Mouse (Mus musculus) embryo, embryonic 11.5 days (tissue): ENCODE data around the gene Col15a1.

Experiments
- DNase-seq: peaks from one replicate; pipeline ENCODE4 v3.0.0-alpha.2; 2012; ENCODE audit warnings: low read depth, low spot score

Col15a1 gene

DNA sequence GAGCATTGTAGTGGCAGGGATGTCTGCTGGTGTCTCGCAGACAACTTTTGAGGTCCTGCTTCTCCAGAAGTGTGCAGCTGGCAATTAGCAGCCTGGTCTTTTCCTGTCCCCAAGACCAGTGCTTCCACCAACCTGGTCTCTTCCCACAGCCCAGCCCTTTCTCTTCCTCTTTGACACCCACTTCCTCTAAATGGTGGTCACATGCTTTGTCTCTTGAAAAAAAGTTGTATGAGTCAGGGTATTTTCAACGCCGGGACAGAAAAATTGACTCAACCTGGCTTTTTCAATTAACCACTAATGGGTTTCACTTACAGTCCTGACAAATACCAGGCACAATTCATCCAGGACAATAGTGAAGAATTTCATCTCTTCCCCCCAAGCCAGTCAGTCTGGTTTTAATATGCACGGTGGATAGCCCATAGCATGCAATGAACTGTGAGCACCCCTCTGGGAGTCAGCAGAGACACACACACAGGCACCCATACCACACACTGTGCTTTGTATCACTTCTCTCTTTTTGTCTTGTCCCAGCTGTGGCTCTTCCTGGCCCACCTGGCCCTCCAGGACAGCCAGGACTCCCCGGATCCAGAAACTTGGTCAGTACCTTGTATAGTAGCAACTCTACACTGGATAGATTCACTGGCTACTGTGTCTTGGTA lies 95.5 kb downstream of the Col15a1 start:
- DNase-seq, result no peak

DNA sequence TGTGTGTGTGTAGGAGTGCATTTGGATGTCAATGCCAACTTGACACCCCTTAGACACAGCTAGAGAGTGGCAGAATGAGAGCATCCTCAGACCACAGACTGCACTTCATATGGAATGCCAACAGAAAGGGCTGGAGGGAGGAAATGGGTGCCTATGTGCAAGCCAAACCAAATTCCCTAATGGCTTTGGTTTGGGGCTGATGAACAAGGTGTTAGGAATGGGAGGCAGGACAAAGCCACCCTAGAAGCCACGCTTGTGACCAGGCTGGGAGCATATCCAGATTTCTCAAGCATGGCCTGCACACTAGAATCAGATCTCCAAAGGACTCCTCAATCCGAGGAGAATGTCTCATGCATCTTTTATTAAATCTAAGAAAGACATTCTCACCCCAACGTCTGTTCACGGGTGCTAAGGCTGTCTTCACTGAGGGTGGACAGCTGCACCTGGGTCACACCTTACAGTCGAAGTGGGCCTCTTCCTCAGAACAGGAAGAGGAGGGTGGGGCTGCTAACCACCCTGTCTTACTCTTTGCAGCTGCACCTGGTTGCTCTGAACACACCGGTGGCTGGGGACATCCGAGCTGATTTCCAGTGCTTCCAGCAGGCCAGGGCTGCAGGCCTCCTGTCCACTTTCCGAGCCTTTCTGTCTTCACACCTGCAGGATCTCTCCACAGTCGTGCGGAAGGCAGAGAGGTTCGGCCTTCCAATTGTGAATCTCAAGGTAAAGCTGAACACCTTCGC lies 102.1 kb downstream of the Col15a1 start:
- DNase-seq, result no peak

DNA sequence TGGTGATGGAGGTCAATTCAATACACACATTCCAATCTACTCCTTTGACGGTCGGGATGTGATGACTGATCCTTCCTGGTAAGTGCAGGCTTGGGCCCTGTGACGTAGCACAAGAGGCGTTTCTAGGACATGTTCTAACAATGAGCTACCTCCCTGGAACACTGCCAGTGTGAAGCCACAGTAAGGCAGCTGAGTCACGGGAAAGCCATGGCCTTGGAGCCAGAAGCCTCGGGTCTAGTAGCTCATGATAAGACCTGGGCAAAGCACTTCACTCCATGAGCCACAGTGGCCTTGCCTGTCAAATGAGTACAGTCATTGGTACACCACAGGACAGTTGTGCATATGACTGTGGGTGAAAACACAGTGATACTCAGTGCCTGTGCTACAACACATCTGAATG lies 102.9 kb downstream of the Col15a1 start:
- no peak for DNase-seq

DNA sequence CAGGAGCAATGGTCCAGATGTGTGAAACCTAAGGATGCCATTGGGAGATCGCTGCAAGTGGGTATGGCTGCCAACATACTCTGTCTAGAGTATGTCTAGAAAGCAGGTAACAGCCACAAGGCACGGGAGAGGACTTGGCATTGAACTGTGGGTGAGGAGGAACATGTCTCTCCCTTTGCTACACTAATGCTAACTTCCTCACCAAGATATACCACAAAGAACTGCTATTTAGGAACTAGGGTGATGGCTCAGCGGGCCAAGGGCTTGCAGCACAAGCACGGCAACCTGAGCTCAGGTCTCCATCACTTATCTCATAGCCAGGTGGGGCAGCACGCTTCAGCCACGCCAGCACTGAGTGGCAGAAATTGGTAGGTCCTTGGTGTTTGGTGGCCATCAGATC lies 103.5 kb downstream of the Col15a1 start:
- no peak for DNase-seq

DNA sequence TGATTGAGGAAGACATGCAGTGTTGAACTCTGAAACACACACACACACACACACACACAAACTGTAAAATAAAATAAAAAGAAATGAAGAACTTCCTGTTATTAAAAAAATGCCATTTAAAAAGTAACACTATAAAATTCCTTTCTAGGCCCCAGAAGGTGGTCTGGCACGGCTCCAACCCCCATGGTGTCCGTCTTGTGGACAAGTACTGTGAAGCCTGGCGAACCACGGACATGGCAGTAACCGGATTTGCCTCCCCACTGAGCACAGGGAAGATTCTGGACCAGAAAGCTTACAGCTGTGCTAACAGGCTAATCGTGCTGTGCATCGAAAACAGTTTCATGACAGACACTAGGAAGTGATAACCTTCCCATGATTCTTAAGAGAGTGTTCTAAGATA lies 104.0 kb downstream of the Col15a1 start:
- DNase-seq, result no peak

DNA sequence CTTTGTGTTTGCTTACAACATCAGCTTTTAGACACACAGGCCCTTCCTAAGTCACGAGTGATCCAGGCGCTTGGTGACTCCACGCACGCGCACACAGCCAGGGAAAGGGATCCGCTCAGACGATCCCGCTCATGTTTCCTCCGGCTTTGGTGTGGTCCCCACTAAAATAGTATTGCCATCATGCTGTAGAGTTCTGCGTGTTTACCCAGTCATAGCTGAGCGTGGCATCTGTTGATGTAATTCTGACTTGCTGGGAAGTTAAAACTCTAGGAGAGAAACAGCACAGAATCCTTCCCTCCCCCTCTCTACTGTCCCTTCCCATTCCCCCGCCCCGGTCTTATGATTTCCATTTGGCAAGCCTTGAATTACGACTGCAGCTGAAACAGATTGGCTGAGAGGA lies 104.7 kb downstream of the Col15a1 start:
- DNase-seq, result no peak

DNA sequence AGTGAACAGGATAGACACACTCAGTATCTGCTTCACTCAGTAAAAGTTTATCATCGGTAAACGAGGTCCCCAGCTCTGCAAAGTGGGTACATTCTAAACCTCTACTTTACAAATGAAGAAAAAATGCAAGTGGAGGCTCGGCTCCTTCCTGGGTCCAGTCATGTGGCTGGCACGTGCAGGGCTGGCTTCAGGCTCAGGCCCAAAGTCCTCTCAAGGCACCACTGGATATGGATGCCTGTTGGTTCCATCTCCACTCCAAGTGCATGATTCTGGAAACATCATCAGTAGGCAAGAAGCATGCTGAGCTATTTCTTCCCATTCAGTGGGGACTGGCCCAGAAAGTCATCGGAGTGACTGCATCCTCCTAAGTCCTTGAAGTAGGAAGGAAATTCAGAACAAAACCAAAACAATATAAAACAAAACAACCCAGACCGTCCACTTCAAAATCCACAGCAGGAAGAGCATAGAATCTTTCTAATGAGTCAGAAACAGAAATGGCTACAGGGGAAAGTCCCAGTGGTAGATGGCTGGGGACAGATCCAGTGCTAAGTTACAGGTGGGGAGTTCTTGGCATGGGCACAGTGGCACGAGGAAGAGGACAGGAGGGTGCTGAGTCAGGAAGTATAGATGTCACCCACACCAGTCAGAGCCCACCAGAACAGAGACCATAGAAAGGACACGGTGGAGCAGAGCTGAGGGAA lies 105.9 kb downstream of the Col15a1 start:
- DNase-seq, result no peak

DNA sequence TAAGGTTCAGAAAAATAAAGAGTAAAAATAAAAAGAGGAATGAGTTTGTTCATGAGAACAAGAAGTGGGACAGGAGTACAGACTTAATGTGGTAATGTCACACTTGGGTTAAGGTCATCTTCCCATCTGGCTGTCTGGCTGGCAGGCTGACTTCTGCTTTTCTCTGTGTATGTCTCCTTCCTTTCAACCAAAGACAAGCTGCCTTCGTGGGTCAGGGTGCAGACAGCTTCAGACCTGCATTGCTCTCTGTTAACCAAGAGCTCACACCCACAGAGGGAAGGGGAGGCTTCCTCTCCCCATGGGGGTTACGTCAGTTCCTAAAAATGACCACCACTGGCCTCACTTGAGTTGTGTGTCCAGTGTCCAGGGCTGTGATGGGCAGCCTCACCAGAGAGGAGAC lies 107.5 kb downstream of the Col15a1 start:
- DNase-seq, result no peak

DNA sequence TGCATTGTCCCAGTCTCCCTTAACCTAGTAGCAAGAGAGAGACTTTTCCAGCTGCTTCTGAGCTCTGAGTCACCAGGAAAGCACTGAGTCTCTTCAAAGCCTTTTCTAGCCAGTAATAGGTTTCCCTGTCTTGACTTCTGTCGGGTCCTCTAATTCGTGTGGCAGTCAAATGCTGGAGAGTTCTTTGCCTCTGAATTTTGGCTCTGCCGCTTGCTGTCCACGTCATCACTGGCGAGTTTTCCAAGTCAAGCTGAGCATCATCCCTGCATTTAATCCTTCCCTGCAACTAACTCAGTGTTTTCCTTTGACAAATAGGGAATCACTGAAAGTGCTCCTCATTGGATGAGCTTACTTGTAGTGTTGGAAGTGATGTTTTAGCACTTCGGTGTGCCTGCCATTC lies 108.5 kb downstream of the Col15a1 start:
- DNase-seq, result no peak

DNA sequence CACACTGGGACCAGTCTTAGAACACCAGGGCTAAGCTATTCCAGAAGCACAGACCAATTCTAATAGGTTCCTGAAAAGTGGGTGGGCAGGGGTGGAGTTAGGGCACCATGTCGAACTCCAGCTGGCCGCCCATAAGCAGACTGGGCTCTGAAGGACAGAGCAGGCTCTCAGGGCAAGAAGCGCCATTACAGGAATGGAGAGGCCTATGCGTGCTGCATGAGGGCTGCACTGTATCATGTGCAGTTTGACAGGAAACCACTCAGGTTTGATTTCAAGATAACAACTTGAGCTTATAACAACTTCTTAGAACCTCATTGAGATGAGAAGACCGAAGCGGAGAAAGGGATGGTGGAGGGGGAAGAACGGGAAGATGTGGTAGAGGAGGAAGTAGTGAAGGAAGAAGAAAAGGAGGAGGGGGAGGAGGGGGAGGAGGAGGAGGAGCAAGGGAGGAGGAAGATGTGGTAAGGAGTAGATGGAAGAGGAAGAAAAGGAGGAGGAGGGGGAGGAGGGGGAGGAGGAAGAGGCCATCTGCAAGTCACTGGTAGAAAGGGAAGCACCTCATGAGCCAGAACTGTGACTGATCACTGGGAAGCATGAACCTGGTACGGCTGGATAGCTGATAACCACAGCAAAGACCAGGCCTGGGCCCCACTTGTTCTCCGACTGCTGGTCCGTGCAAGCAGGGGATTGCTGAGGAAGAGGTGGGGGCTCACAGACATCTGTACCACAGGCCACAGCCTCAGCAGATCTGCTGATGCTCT lies 111.8 kb downstream of the Col15a1 start:
- DNase-seq, result no peak

DNA sequence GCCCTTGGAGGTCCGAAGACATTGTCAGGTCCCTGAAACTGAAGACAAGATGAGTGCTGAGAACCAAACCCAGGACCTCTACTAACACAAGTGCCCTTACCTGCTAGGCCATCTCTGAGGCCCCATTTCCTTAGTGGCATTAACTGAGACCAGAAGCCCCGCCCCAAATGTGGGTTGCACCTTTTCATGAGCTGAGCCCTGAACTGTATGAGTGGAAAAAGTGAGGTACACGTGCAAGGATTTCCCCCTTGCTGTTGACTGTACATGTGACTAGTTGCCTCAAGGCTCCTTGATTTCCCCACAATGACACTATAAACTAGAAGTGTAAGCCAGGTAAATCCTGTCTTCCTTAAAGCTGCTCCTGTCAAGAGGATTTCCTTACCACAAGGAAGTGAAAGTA lies 114.4 kb downstream of the Col15a1 start:
- no peak for DNase-seq

DNA sequence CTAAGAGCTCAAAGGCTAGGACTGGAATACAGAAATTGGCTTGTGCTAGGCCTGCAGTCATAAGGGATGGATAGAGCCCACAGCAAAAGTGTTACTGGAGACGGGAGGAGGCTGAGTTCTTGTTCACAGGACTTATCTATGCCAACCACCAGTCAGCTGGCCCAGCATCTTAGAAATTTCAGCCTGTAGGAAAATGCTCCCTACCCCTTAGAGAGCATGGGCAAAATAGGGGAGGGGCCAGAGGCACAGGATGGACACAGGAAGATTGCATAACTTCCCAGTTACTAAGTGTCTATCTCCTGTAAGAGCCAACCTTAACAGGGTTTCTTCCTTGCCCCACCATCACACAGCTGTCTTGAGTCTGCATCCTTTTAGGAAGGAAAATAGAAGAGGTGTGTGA lies 116.2 kb downstream of the Col15a1 start:
- DNase-seq, result no peak

DNA sequence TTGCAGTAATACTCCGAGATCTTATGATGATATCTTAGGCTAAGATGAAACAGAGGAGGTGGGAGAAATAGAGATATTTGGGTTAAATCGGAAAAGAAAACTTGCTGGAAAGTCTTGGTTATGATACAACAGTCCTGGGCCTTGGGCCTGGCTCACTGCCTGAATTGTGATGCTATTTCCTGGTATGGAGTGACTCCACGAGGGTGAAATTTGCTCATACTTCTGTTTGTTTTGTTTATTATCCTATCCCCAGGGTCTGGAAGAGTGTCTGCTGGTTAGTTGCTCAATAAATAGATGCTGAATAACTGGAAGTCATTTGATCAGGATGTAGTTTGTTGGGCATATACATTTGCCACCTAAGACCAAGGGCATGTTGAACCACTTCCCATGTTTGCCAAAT lies 119.8 kb downstream of the Col15a1 start:
- no peak for DNase-seq

DNA sequence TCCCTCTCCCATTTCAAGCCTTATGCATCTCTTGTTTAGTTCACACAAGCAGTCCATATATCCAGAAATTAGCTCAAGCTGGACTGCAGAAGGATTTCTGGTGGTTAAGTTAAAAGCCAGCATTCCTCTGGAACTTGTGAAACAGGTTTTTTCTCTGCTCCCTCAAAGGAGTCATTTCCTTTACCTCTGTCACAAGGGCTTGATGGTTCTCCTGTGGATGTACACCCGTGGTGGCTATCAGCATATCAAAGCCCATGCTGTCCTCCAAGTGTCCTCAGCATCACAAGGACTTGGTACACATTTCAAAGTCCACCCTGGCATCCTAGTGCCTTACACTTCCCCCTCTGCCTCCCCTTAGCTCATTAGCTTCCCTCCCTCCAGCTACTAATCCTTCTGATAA lies 121.3 kb downstream of the Col15a1 start:
- no peak for DNase-seq

DNA sequence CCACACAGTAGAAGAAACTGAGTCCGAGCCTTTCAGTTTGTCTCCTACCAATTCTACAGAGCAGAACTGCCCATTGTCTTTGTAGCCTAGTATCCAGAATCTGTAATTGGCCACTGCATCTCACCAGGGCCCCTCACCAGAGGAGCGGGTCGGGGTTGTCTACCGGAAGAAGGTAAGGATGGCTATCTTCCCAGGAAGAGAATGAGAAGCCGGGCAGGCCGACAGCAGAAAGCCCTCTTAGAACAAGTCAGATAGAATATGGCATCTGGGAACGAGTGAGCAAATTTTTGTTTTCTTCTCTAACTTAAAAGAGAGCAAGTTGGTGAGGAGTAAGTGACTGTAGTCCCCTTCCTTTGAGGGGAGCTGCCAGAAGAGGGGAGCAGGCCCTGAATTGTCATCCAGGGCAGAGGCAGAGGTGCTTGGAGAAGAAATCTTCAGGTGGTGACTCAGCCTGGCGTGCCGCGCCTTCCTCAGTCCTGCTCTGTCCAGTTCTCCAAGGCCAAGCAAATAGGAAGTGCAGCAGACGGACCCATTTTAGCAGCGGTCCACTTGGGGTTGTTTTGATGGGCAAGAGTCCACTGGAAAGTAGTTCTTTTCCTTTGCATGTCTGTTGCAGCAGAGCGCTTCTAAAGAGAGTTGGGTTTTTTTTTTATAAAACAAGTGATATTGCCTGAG lies 122.6 kb downstream of the Col15a1 start:
- DNase-seq, result no peak

DNA sequence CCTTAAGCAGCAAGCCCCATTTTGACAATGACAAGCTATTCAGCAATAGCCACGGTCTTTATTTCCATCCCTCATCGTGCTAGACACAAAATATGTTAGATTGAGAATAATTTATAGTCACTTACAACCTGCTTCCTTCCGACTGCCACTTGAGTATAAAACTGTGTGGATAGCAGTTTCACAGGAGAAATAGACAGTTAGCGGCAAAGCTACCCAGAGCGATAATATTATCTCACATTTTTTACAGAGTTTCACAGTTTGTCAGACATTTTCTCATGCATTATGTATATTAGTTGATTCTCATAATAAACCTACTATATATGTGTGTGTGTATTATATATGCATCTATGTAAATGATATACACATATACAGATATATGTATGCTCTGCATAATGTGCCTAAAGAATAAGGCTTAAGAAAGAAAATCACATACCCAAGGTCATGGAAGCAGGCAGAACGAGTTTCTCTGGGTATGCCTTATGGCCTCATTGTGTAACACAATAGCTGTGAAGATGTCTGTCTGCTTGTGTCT lies 124.9 kb downstream of the Col15a1 start:
- no peak for DNase-seq

DNA sequence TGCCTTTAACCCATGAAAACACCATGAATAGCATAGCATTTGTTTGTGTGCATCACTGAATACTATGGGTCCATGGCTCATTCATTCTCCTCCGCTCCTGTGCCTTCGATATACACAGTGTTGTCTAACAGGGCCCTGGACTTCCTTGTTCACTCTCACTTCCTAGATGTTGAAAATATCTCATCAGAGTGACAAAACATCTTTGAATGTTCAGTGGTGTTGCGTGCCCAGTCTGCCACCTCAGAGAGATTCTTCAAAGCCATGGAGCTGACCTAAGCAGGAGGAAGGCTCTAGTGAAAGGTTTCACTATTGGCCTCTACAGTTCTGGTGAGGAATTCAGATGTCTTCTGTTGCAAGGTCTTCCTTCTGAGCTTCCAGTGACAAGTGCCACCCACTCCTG lies 125.6 kb downstream of the Col15a1 start:
- DNase-seq, result no peak

DNA sequence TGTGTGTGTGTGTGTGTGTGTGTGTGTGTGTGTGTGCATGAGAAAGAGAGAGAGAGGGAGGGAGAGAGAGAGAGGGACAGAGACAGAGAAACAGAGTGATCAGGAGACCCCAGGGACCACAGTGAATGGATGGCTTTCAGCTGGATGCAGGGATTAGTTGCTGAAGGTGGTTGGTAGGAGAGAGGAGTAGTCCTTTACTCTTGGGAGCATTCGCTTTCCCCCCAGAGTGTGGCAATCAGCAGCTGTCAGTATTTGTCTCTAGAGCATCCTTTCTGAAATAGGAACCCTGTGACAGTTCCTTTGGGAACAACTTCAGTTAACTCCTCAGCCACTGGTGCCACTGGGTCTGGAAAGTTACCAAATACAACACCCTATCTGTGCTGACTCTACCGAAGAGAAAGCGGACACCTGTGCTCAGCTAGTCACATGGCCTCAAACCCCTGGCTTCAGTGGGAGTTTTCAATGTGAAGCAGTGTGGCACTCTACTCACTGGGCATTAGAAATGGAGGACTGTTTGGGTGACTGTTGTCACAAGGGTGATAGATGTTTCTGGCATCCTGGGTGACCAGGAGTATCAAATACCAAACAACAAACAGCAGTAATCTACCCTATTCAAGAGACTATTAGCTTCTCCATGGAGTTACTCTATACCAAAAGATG lies 129.1 kb downstream of the Col15a1 start:
- DNase-seq, result no peak

DNA sequence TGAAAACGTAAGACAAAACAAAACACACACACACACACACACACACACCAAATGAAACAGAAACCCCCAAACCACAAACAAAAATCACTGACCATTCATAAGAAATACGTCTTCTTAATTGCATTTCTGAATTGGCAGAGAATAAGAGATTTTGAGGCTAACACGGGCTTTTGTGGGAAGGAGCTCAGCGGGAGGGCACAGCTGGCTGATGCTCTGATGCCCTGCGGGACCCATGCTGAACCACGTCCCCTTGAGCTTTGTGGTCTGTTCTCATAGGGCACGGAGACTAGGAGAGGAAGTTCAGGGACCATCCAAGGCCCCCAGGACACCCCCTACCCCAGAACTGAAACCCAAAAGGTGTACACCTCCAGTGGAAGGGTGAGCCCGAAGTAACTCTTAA lies 134.7 kb downstream of the Col15a1 start:
- DNase-seq, result no peak

DNA sequence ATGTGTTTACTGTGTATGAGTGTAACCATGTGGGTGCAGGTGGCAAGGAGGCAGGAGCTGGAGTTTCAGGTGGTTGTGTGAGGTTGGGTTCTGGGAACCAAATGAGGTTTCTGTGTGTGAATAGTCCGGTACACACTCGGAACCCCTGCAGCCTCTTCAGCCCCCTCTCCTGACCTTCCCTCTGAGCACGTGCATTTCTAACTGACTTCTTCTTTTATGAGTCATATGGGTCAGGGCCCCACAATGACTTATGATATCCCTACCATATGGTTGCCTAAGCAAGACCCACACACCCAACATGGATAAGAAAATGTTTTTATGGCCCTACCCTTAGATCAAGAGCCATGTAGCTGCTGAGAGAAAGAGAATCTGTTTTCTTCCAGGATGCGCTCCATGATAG lies 139.1 kb downstream of the Col15a1 start:
- DNase-seq, result no peak

DNA sequence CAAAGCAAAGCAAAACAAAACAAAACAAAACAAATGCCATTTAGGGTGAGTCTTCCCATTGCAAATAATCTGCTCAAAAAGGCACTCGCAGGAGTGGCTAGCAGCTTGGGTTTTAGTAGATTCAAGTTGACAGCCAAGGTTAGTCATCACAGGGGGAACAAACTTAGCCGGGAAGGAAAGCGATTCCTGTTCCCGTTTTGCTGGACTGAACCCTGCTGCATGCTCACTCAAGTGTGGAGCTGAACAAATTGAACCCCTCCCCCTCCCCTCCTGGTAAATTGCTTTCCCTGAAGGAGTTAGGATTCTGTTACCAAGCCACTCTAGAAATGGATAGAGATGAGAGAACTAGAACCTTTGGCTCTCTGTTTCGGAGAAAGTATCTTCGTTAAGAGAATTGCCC lies 141.8 kb downstream of the Col15a1 start:
- DNase-seq, result no peak
